Mouse (Mus musculus) limb, embryonic 14.5 days (tissue): ENCODE data around the gene Tmcc1. TPM values are rescaled to one million over a fixed set of nuclear protein-coding genes. Genes with fewer than 3 reads are reported as not detected.

Source experiments
- ATAC-seq: fragments of 200-750 bp; cut with Nextera tagmentation; 2 replicates; pipeline ENCODE4 v1.8.0; 2017; ENCODE audit warnings: low read depth, moderate number of reproducible peaks, moderate TSS enrichment; ENCODE audit not compliant: low FRiP score
- DNase-seq: peaks from one replicate; pipeline ENCODE4 v3.0.0-alpha.2; 2015; ENCODE audit warnings: low spot score
- H3K27ac ChIP-seq: fragments of 300-500 bp; sonication (generic); replicated peaks from 2 replicates; pipeline ENCODE4 v1.5.1; 2014; ENCODE audit warnings: low read depth, mild to moderate bottlenecking, low read length, moderate library complexity, mixed read lengths
- H3K27me3 ChIP-seq: fragments of 300-500 bp; sonication (generic); 2 replicates; pipeline ENCODE4 v1.6.1; 2014; ENCODE audit warnings: low read length, mixed read lengths; ENCODE audit not compliant: control insufficient read depth, insufficient read depth
- H3K36me3 ChIP-seq: fragments of 300-500 bp; sonication (generic); 2 replicates; pipeline ENCODE4 v1.6.1; 2014; ENCODE audit warnings: mild to moderate bottlenecking, low read length, moderate library complexity, mixed read lengths; ENCODE audit not compliant: control insufficient read depth, insufficient read depth
- H3K4me1 ChIP-seq: fragments of 300-500 bp; sonication (generic); 2 replicates; pipeline ENCODE4 v1.6.1; 2014; ENCODE audit warnings: antibody characterized with exemption, low read length, mixed read lengths; ENCODE audit not compliant: control insufficient read depth, insufficient read depth
- H3K4me2 ChIP-seq: fragments of 300-500 bp; sonication (generic); replicated peaks from 2 replicates; pipeline ENCODE4 v1.6.1; 2014; ENCODE audit warnings: low read depth, mild to moderate bottlenecking, low read length, moderate library complexity; ENCODE audit not compliant: severe bottlenecking
- H3K4me3 ChIP-seq: fragments of 300-500 bp; sonication (generic); replicated peaks from 2 replicates; pipeline ENCODE4 v1.5.1; 2014; ENCODE audit warnings: low read length
- H3K9ac ChIP-seq: fragments of 300-500 bp; sonication (generic); 2 replicates; pipeline ENCODE4 v1.6.1; 2014; ENCODE audit warnings: mild to moderate bottlenecking, low read depth, low read length, moderate library complexity; ENCODE audit not compliant: severe bottlenecking
- H3K9me3 ChIP-seq: fragments of 300-500 bp; sonication (generic); 2 replicates; pipeline ENCODE4 v1.6.1; 2016; ENCODE audit warnings: low read length; ENCODE audit not compliant: control insufficient read depth
- POLR2A ChIP-seq: fragments of 200-500 bp; IDR thresholded peaks from 2 replicates; pipeline ENCODE4 v1.8.0; 2012; ENCODE audit warnings: inconsistent platforms, mild to moderate bottlenecking, moderate library complexity, borderline replicate concordance; ENCODE audit not compliant: insufficient read depth, insufficient read length; ENCODE audit errors: extremely low read depth
- WGBS: fragments of 180-500 bp; shearing (Covaris S2); extraction: QIAGEN DNeasy Blood & Tissue Kit; methylation state at CpG from one replicate; pipeline ENCODE4 v1.1.7; 2014; 5-methylcytosine and 5-hydroxymethylcytosine counted together
- polyA plus RNA-seq, 2 experiments: library from polyadenylated mRNA; depleted of rRNA in 1 of 2; stranded (reverse) in 1 of 2; unstranded in 1 of 2; fragments of >200 nt; fragmentation: Nextera tagmentation in 1 of 2; extraction: Ambion mirVana in 1 of 2; gene quantifications; 2 replicates each; pipeline versions ENCODE4 v1.2.1 to v1.2.3; 2012 to 2014

Tmcc1 gene
- polyA plus RNA-seq, 2 experiments: 11.1 to 23.4 TPM

- DNase-seq (no peak), ATAC-seq (no peak)
- H3K4me1 ChIP-seq: no peaks in the 10 kb centered on the region
- H3K36me3 ChIP-seq: no peaks in the 10 kb centered on the region
- no peaks in the 10 kb centered on the region for H3K27me3 ChIP-seq
- no peak overlapping the region for H3K9ac ChIP-seq
- H3K4me2 ChIP-seq: no peak overlapping the region
- H3K27ac ChIP-seq: no peak overlapping the region
- no peaks in the 10 kb centered on the region for H3K9me3 ChIP-seq
- no peak overlapping the region for H3K4me3 ChIP-seq
- TF ChIP-seq POLR2A: no peak
- WGBS: 84% methylated on average over 3 of the region's 3 CpGs
Measured at GRCm38 (mm10) chr6:116058541-116059300, 134.6 kb downstream of the Tmcc1 start.

DNA sequence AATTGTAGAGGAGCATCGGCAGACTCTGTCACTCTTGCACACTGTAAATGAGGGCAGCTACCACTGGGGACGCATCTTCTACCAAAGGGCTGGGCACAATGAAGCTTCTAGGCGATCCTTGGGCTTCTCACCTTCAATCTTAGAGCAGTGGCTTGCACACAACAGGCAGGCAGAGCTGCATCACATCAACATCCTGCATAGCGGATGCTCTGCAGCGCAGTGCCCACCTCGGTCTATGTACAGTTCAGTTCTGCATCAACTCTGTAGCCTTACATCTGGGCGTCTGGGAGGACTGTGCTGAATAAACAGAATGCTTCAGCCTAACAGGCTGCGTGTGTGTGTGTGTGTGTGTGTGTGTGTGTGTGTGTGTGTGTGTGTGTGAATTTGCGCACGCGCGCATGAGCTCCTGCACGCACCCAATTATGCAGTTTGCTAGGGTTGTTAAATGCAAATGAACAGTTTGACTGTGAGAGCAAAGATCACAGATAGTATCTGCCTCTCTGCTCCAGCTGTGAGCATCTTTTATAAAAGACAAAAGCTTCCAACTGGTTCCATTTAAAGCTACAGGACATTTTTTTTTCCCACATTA is 136.5 kb downstream of the Tmcc1 start:
- Histone ChIP-seq H3K4me2 (no peak overlapping the region), H3K27ac (no peak overlapping the region), H3K27me3 (no peaks in the 10 kb centered on the region), H3K36me3 (no peaks in the 10 kb centered on the region), H3K4me1 (no peaks in the 10 kb centered on the region), H3K4me3 (no peak overlapping the region), H3K9me3 (no peaks in the 10 kb centered on the region), H3K9ac (no peak overlapping the region)
- ATAC-seq (no peak), DNase-seq (no peak)
- TF ChIP-seq POLR2A: no peak
- WGBS: 28% methylated on average over 13 of the region's 13 CpGs

GRCm38 (mm10) chr6:116055766-116056165 is 137.5 kb downstream of the Tmcc1 start:
- H3K9ac ChIP-seq: no peak overlapping the region
- no peak overlapping the region for H3K27ac ChIP-seq
- TF ChIP-seq POLR2A: no peak
- no peaks in the 10 kb centered on the region for H3K36me3 ChIP-seq
- 91% methylated on average over 2 of the region's 2 CpGs for WGBS
- ATAC-seq (no peak), DNase-seq (no peak)
- H3K4me3 ChIP-seq: no peak overlapping the region
- H3K4me2 ChIP-seq: no peak overlapping the region
- no peaks in the 10 kb centered on the region for H3K27me3 ChIP-seq
- H3K4me1 ChIP-seq: no peaks in the 10 kb centered on the region
- H3K9me3 ChIP-seq: no peaks in the 10 kb centered on the region

- Histone ChIP-seq H3K4me1 (no peaks in the 10 kb centered on the region), H3K9ac (no peak overlapping the region), H3K4me2 (no peak overlapping the region), H3K27ac (no peak overlapping the region), H3K27me3 (no peaks in the 10 kb centered on the region), H3K9me3 (no peaks in the 10 kb centered on the region), H3K36me3 (no peaks in the 10 kb centered on the region), H3K4me3 (no peak overlapping the region)
- WGBS: 95% methylated on average over 1 of the region's 1 CpGs
- TF ChIP-seq POLR2A: no peak
- ATAC-seq (no peak), DNase-seq (no peak)
Measured at GRCm38 (mm10) chr6:116055001-116055471, 138.2 kb downstream of the Tmcc1 start.

- peaks cover under 1% of the 10 kb centered on the region for H3K9me3 ChIP-seq
- H3K9ac ChIP-seq: no peak overlapping the region
- TF ChIP-seq POLR2A: no peak
- WGBS: 80% methylated on average over 1 of the region's 1 CpGs
- H3K36me3 ChIP-seq: peaks cover 8% of the 10 kb centered on the region
- no peak overlapping the region for H3K27ac ChIP-seq
- no peak for ATAC-seq
- no peaks in the 10 kb centered on the region for H3K27me3 ChIP-seq
- DNase-seq: no peak
- H3K4me3 ChIP-seq: no peak overlapping the region
- H3K4me1 ChIP-seq: no peaks in the 10 kb centered on the region
- H3K4me2 ChIP-seq: no peak overlapping the region
Measured at GRCm38 (mm10) chr6:116047896-116048295, 145.4 kb downstream of the Tmcc1 start.
